Comparison of ENCODE assay signal across 20 mouse cellular contexts in genomic region chr4:11128091-11128863, GRCm38 (mm10). TPM values are rescaled to one million over a fixed set of nuclear protein-coding genes. Genes with fewer than 3 reads are reported as not detected.
A peak's percentile ranks its signal among the peaks of the same experiment; 100 is the strongest.
DNase-seq lines count a peak whose midpoint lies in the region; ATAC-seq and TF ChIP-seq lines count a peak whose summit lies in the region.
"Had no signal": no experiment of that assay in that cellular context is flagged by ENCODE, and none has a peak within 500 bp of the region (broad histone marks: within the 10 kb centered on the region; RNA-seq: fewer than 3 reads in every experiment).

No protein-coding gene starts in this region.

- TF ChIP-seq CTCF in stomach, postnatal 0 days (IDR thresholded peaks at IDR 0.05; ENCODE audit: low read depth) = no peak

- no peak overlapping the region for H3K4me2 ChIP-seq in stomach, embryonic 15.5 days
- H3K4me2 ChIP-seq in stomach, postnatal 0 days (replicated peaks; ENCODE audit: low read depth) = no peak overlapping the region
- peak overlapping the region; percentile 26; the same call in 1 of the 2 replicates for H3K4me2 ChIP-seq in liver, embryonic 16.5 days (ENCODE audit: low read depth, low read length)
- H3K4me2 ChIP-seq: embryonic facial prominence, embryonic 13.5 days; heart, embryonic 11.5 days; limb, embryonic 13.5 days had no signal

- H3K36me3 ChIP-seq in stomach, embryonic 15.5 days = no peaks in the 10 kb centered on the region
- H3K36me3 ChIP-seq in stomach, postnatal 0 days (ENCODE audit: control insufficient read depth, insufficient read depth, low read length) = no peaks in the 10 kb centered on the region
- no peaks in the 10 kb centered on the region for H3K36me3 ChIP-seq in liver, embryonic 16.5 days (ENCODE audit: control insufficient read depth, insufficient read depth)
- H3K36me3 ChIP-seq: embryonic facial prominence, embryonic 13.5 days; forebrain, embryonic 10.5 days; limb, embryonic 13.5 days had no signal

- WGBS in stomach, embryonic 15.5 days = 75% methylated on average over 9 of the region's 9 CpGs
- 73% methylated on average over 9 of the region's 9 CpGs for WGBS in stomach, postnatal 0 days
- WGBS in liver, embryonic 16.5 days (ENCODE audit: insufficient replicate concordance) = 40% methylated on average over 9 of the region's 9 CpGs

- no peak for DNase-seq in stomach, postnatal 0 days (ENCODE audit: low spot score)
- no peak for DNase-seq in adrenal gland, postnatal 10 days
- DNase-seq in kidney, postnatal 14 days = no peak
- DNase-seq in lung, postnatal 14 days = no peak
- DNase-seq in cerebellum, postnatal 25 days = no peak
- DNase-seq: adrenal gland, postnatal 36 days; cerebellum, adult 11 months; gastrocnemius, postnatal 25 days; heart, postnatal 36 days; kidney, adult 18-20 months; kidney, postnatal 10 days; thymus, adult 2 months had no signal

- no peaks in the 10 kb centered on the region for H3K27me3 ChIP-seq in stomach, embryonic 15.5 days (replicated peaks)
- H3K27me3 ChIP-seq in stomach, postnatal 0 days (ENCODE audit: control insufficient read depth, insufficient read depth, low read length) = no peaks in the 10 kb centered on the region
- H3K27me3 ChIP-seq in liver, embryonic 16.5 days (ENCODE audit: control insufficient read depth, insufficient read depth, low read depth, low read length) = no peaks in the 10 kb centered on the region
- H3K27me3 ChIP-seq: embryonic facial prominence, embryonic 13.5 days; limb, embryonic 13.5 days had no signal

- TF ChIP-seq EP300 in stomach, postnatal 0 days (optimal IDR thresholded peaks at IDR 0.05) = no peak

- no peaks in the 10 kb centered on the region for H3K9me3 ChIP-seq in stomach, embryonic 15.5 days
- no peaks in the 10 kb centered on the region for H3K9me3 ChIP-seq in stomach, postnatal 0 days (ENCODE audit: control insufficient read depth, low read length)
- H3K9me3 ChIP-seq in liver, embryonic 16.5 days (replicated peaks; ENCODE audit: control insufficient read depth, low read length) = no peaks in the 10 kb centered on the region
- H3K9me3 ChIP-seq: embryonic facial prominence, embryonic 13.5 days had no signal

- H3K9ac ChIP-seq in stomach, embryonic 15.5 days = no peak overlapping the region
- no peak overlapping the region for H3K9ac ChIP-seq in stomach, postnatal 0 days (ENCODE audit: low read length)
- H3K9ac ChIP-seq in liver, embryonic 16.5 days (ENCODE audit: low read depth, low read length) = no peak overlapping the region
- H3K9ac ChIP-seq: embryonic facial prominence, embryonic 13.5 days; limb, embryonic 13.5 days had no signal

- ATAC-seq in stomach, embryonic 15.5 days (ENCODE audit: insufficient read depth, low FRiP score, low read depth) = peak; percentile 56; the same call in 1 of the 2 replicates
- no peak for ATAC-seq in stomach, postnatal 0 days (ENCODE audit: low FRiP score, low TSS enrichment)
- ATAC-seq in granulocyte monocyte progenitor cell, adult 5-6 weeks (replicated peaks; ENCODE audit: poor library complexity, severe bottlenecking) = peak; percentile 20; the same call in 1 of the 2 replicates
- peak; percentile 90 for ATAC-seq in liver, embryonic 16.5 days (ENCODE audit: low read depth)
- ATAC-seq: lung, postnatal 0 days had no signal

- H3K27ac ChIP-seq in stomach, embryonic 15.5 days = no peak overlapping the region
- no peak overlapping the region for H3K27ac ChIP-seq in stomach, postnatal 0 days (replicated peaks)
- peak overlapping the region; percentile 77 for H3K27ac ChIP-seq in liver, embryonic 16.5 days (ENCODE audit: low read length)
- H3K27ac ChIP-seq: embryonic facial prominence, embryonic 13.5 days; forebrain, embryonic 10.5 days; limb, embryonic 13.5 days had no signal

- no peak overlapping the region for H3K4me3 ChIP-seq in stomach, embryonic 15.5 days (replicated peaks)
- H3K4me3 ChIP-seq in stomach, postnatal 0 days (ENCODE audit: low read depth, low read length) = no peak overlapping the region
- H3K4me3 ChIP-seq in liver, embryonic 16.5 days (ENCODE audit: low read depth, low read length) = no peak overlapping the region
- H3K4me3 ChIP-seq: embryonic facial prominence, embryonic 13.5 days; forebrain, embryonic 10.5 days; limb, embryonic 13.5 days had no signal

- H3K4me1 ChIP-seq in stomach, embryonic 15.5 days = 0 out of 2 replicates have a peak, but pooled peaks cover 3% of the 10 kb centered on the region
- H3K4me1 ChIP-seq in stomach, postnatal 0 days (replicated peaks; ENCODE audit: control insufficient read depth, insufficient read depth) = no peaks in the 10 kb centered on the region; the same call in 1 of the 2 replicates
- peaks cover 31% of the 10 kb centered on the region for H3K4me1 ChIP-seq in liver, embryonic 16.5 days (ENCODE audit: control insufficient read depth, low read depth, low read length)

RNA-seq across cellular contexts. Expression of gene Trp53inp1, which starts 28.0 kb away (rescaled TPM):
- polyA plus RNA-seq in stomach, embryonic 15.5 days (2015; fragmentation: Nextera tagmentation; extraction: Ambion mirVana) = 8.6 and 9.1 TPM in 2 replicates
- polyA plus RNA-seq in stomach, postnatal 0 days (2015; fragmentation: Nextera tagmentation; extraction: Ambion mirVana) = 3.7 TPM in 2 replicates
- 4.5 and 8.6 TPM in 2 replicates for total RNA-seq in granulocyte monocyte progenitor cell, adult 5-6 weeks (2014; fragmentation: Nextera tagmentation)
- 4.9 and 5.7 TPM in 2 replicates for total RNA-seq in granulocyte monocyte progenitor cell, adult 5-6 weeks (2017)
- polyA plus RNA-seq in liver, embryonic 16.5 days (2015; fragmentation: Nextera tagmentation; extraction: Ambion mirVana) = 4.0 and 4.9 TPM in 2 replicates
- 10 to 100 TPM; 40.3 to 90.1 TPM for total RNA-seq in adrenal gland, postnatal 10 days (2021)
